Mouse (Mus musculus): ENCODE results near the gene Mpc2. TPM values are rescaled to one million over a fixed set of nuclear protein-coding genes. Genes with fewer than 3 reads are reported as not detected.

Gene Mpc2
- polyA plus RNA-seq (2014; fragmentation: Nextera tagmentation; extraction: Ambion mirVana): 127 and 129 TPM in 2 replicates

- Histone ChIP-seq H3K36me3 (ENCODE audit: control insufficient read depth, insufficient read depth, low read length) (no peaks in the 10 kb centered on the region), H3K4me3 (ENCODE audit: low read depth, low read length) (peak within 1 kb of the TSS; percentile 93), H3K9me3 (ENCODE audit: control insufficient read depth, low read length) (no peaks in the 10 kb centered on the region), H3K4me2 (replicated peaks; ENCODE audit: low read depth, low read length) (peak within 1 kb of the TSS; percentile 87), H3K9ac (ENCODE audit: low read depth, low read length) (peak within 1 kb of the TSS; percentile 80), H3K27ac (ENCODE audit: low read depth, low read length) (peak within 1 kb of the TSS; percentile 83), H3K27me3 (ENCODE audit: control insufficient read depth, insufficient read depth, low read length) (no peaks in the 10 kb centered on the region), H3K4me1 (replicated peaks; ENCODE audit: control insufficient read depth, insufficient read depth, low read length) (0 out of 2 replicates have a peak, but pooled peaks cover 2% of the 10 kb centered on the region)
- ATAC-seq (ENCODE audit: low FRiP score): peak; percentile 94
- WGBS: under 1% methylated on average over 31 of the region's 37 CpGs
- DNase-seq (ENCODE audit: low spot score): peak; percentile 100
Observed at GRCm38 (mm10) chr1:165460360-165460800, at the start of gene Mpc2, which contains the start of gene Dcaf6. Mpc2 (plus strand) TSS chr1:165460637. Dcaf6 (minus strand) TSS chr1:165460475.

GRCm38 (mm10) chr1:165421357-165421915 is 39.0 kb upstream of the Mpc2 start:
- no peaks in the 10 kb centered on the region for H3K4me1 ChIP-seq (replicated peaks; ENCODE audit: control insufficient read depth, insufficient read depth, low read length)
- H3K4me2 ChIP-seq (replicated peaks; ENCODE audit: low read depth, low read length): no peak overlapping the region
- DNase-seq (ENCODE audit: low spot score) (no peak), ATAC-seq (ENCODE audit: low FRiP score) (no peak)
- no peak overlapping the region for H3K9ac ChIP-seq (ENCODE audit: low read depth, low read length)
- H3K36me3 ChIP-seq (ENCODE audit: control insufficient read depth, insufficient read depth, low read length): no peaks in the 10 kb centered on the region
- H3K9me3 ChIP-seq (ENCODE audit: control insufficient read depth, low read length): no peaks in the 10 kb centered on the region
- no peaks in the 10 kb centered on the region for H3K27me3 ChIP-seq (ENCODE audit: control insufficient read depth, insufficient read depth, low read length)
- WGBS: 77% methylated on average over 7 of the region's 7 CpGs
- no peak overlapping the region for H3K4me3 ChIP-seq (ENCODE audit: low read depth, low read length)
- H3K27ac ChIP-seq (ENCODE audit: low read depth, low read length): no peak overlapping the region

GRCm38 (mm10) chr1:165426254-165426653 is 34.2 kb upstream of the Mpc2 start:
- Histone ChIP-seq H3K27ac (ENCODE audit: low read depth, low read length) (no peak overlapping the region), H3K27me3 (ENCODE audit: control insufficient read depth, insufficient read depth, low read length) (no peaks in the 10 kb centered on the region), H3K4me2 (replicated peaks; ENCODE audit: low read depth, low read length) (no peak overlapping the region), H3K36me3 (ENCODE audit: control insufficient read depth, insufficient read depth, low read length) (no peaks in the 10 kb centered on the region), H3K4me1 (replicated peaks; ENCODE audit: control insufficient read depth, insufficient read depth, low read length) (no peaks in the 10 kb centered on the region), H3K4me3 (ENCODE audit: low read depth, low read length) (no peak overlapping the region), H3K9me3 (ENCODE audit: control insufficient read depth, low read length) (no peaks in the 10 kb centered on the region), H3K9ac (ENCODE audit: low read depth, low read length) (no peak overlapping the region)
- WGBS: 90% methylated on average over 2 of the region's 2 CpGs
- no peak for DNase-seq (ENCODE audit: low spot score)
- no peak for ATAC-seq (ENCODE audit: low FRiP score)

- Histone ChIP-seq H3K9ac (ENCODE audit: low read depth, low read length) (no peak overlapping the region), H3K4me2 (replicated peaks; ENCODE audit: low read depth, low read length) (no peak overlapping the region), H3K9me3 (ENCODE audit: control insufficient read depth, low read length) (no peaks in the 10 kb centered on the region), H3K4me1 (replicated peaks; ENCODE audit: control insufficient read depth, insufficient read depth, low read length) (no peaks in the 10 kb centered on the region), H3K27ac (ENCODE audit: low read depth, low read length) (no peak overlapping the region), H3K4me3 (ENCODE audit: low read depth, low read length) (no peak overlapping the region), H3K27me3 (ENCODE audit: control insufficient read depth, insufficient read depth, low read length) (no peaks in the 10 kb centered on the region), H3K36me3 (ENCODE audit: control insufficient read depth, insufficient read depth, low read length) (no peaks in the 10 kb centered on the region)
- ATAC-seq (ENCODE audit: low FRiP score) (no peak), DNase-seq (ENCODE audit: low spot score) (no peak)
- WGBS: 88% methylated on average over 1 of the region's 1 CpGs
Observed at GRCm38 (mm10) chr1:165432883-165433282, 27.6 kb upstream of the Mpc2 start.

- Histone ChIP-seq H3K4me1 (replicated peaks; ENCODE audit: control insufficient read depth, insufficient read depth, low read length) (no peaks in the 10 kb centered on the region), H3K36me3 (ENCODE audit: control insufficient read depth, insufficient read depth, low read length) (no peaks in the 10 kb centered on the region), H3K9me3 (ENCODE audit: control insufficient read depth, low read length) (no peaks in the 10 kb centered on the region), H3K4me3 (ENCODE audit: low read depth, low read length) (no peak overlapping the region), H3K9ac (ENCODE audit: low read depth, low read length) (no peak overlapping the region), H3K4me2 (replicated peaks; ENCODE audit: low read depth, low read length) (no peak overlapping the region), H3K27ac (ENCODE audit: low read depth, low read length) (no peak overlapping the region), H3K27me3 (ENCODE audit: control insufficient read depth, insufficient read depth, low read length) (no peaks in the 10 kb centered on the region)
- DNase-seq (ENCODE audit: low spot score) (no peak), ATAC-seq (ENCODE audit: low FRiP score) (no peak)
- 97% methylated on average over 1 of the region's 1 CpGs for WGBS
Observed at GRCm38 (mm10) chr1:165438289-165439021, 22.0 kb upstream of the Mpc2 start.

- no peak for DNase-seq (ENCODE audit: low spot score)
- WGBS: 90% methylated on average over 3 of the region's 3 CpGs
Observed at GRCm38 (mm10) chr1:165440788-165441187, 19.6 kb upstream of the Mpc2 start.

GRCm38 (mm10) chr1:165441201-165441600 is 19.2 kb upstream of the Mpc2 start:
- Histone ChIP-seq H3K4me1 (replicated peaks; ENCODE audit: control insufficient read depth, insufficient read depth, low read length) (no peaks in the 10 kb centered on the region), H3K9me3 (ENCODE audit: control insufficient read depth, low read length) (no peaks in the 10 kb centered on the region), H3K27ac (ENCODE audit: low read depth, low read length) (no peak overlapping the region), H3K27me3 (ENCODE audit: control insufficient read depth, insufficient read depth, low read length) (no peaks in the 10 kb centered on the region), H3K9ac (ENCODE audit: low read depth, low read length) (no peak overlapping the region), H3K36me3 (ENCODE audit: control insufficient read depth, insufficient read depth, low read length) (no peaks in the 10 kb centered on the region), H3K4me3 (ENCODE audit: low read depth, low read length) (no peak overlapping the region), H3K4me2 (replicated peaks; ENCODE audit: low read depth, low read length) (no peak overlapping the region)
- DNase-seq (ENCODE audit: low spot score) (no peak), ATAC-seq (ENCODE audit: low FRiP score) (no peak)

More at GRCm38 (mm10) chr1:165440788-165441187, 19.6 kb upstream of the Mpc2 start:
- H3K36me3 ChIP-seq (ENCODE audit: control insufficient read depth, insufficient read depth, low read length): no peaks in the 10 kb centered on the region
- ATAC-seq (ENCODE audit: low FRiP score): peak; percentile 35
- no peak overlapping the region for H3K4me2 ChIP-seq (replicated peaks; ENCODE audit: low read depth, low read length)
- H3K4me3 ChIP-seq (ENCODE audit: low read depth, low read length): no peak overlapping the region
- no peaks in the 10 kb centered on the region for H3K9me3 ChIP-seq (ENCODE audit: control insufficient read depth, low read length)
- no peaks in the 10 kb centered on the region for H3K27me3 ChIP-seq (ENCODE audit: control insufficient read depth, insufficient read depth, low read length)
- no peak overlapping the region for H3K27ac ChIP-seq (ENCODE audit: low read depth, low read length)
- H3K9ac ChIP-seq (ENCODE audit: low read depth, low read length): no peak overlapping the region
- H3K4me1 ChIP-seq (replicated peaks; ENCODE audit: control insufficient read depth, insufficient read depth, low read length): no peaks in the 10 kb centered on the region

- ATAC-seq (ENCODE audit: low FRiP score): 0 out of 2 replicates have a peak, but pooled peaks have one; percentile 47
- Histone ChIP-seq H3K27ac (ENCODE audit: low read depth, low read length) (no peak overlapping the region), H3K9ac (ENCODE audit: low read depth, low read length) (no peak overlapping the region), H3K4me3 (ENCODE audit: low read depth, low read length) (no peak overlapping the region), H3K4me1 (replicated peaks; ENCODE audit: control insufficient read depth, insufficient read depth, low read length) (no peaks in the 10 kb centered on the region), H3K36me3 (ENCODE audit: control insufficient read depth, insufficient read depth, low read length) (no peaks in the 10 kb centered on the region), H3K9me3 (ENCODE audit: control insufficient read depth, low read length) (no peaks in the 10 kb centered on the region), H3K4me2 (replicated peaks; ENCODE audit: low read depth, low read length) (no peak overlapping the region), H3K27me3 (ENCODE audit: control insufficient read depth, insufficient read depth, low read length) (no peaks in the 10 kb centered on the region)
- 83% methylated on average over 3 of the region's 3 CpGs for WGBS
- no peak for DNase-seq (ENCODE audit: low spot score)
Observed at GRCm38 (mm10) chr1:165441719-165442118, 18.7 kb upstream of the Mpc2 start.

Data from hindbrain, embryonic 11.5 days (tissue).